Mouse (Mus musculus) brain, embryonic 14.5 days (tissue): ENCODE measurements around the gene Nipa1.

ENCODE experiments used
- CTCF ChIP-seq: fragments of 200-500 bp; IDR thresholded peaks from 2 replicates; pipeline ENCODE4 v1.5.1; 2012; ENCODE audit warnings: inconsistent platforms, mild to moderate bottlenecking, moderate library complexity, borderline replicate concordance; ENCODE audit not compliant: insufficient read depth, insufficient read length; ENCODE audit errors: extremely low read depth
- POLR2A ChIP-seq: fragments of 200-500 bp; IDR thresholded peaks from 2 replicates; pipeline ENCODE4 v1.6.1; 2012; ENCODE audit warnings: mild to moderate bottlenecking, inconsistent platforms, borderline replicate concordance; ENCODE audit not compliant: poor library complexity, insufficient read depth, insufficient read length, severe bottlenecking; ENCODE audit errors: extremely low read depth

- TF ChIP-seq POLR2A (no peak), CTCF (no peak)
Measured at GRCm38 (mm10) chr7:56044267-56044629, 24.5 kb upstream of the Nipa1 start.
